Mouse (Mus musculus): ENCODE data around the gene Sec14l2. TPM values are rescaled to one million over a fixed set of nuclear protein-coding genes. Genes with fewer than 3 reads are reported as not detected.

Gene Sec14l2
- polyA plus RNA-seq, 1 experiment from 2014 or later = 0.93 TPM

DNA sequence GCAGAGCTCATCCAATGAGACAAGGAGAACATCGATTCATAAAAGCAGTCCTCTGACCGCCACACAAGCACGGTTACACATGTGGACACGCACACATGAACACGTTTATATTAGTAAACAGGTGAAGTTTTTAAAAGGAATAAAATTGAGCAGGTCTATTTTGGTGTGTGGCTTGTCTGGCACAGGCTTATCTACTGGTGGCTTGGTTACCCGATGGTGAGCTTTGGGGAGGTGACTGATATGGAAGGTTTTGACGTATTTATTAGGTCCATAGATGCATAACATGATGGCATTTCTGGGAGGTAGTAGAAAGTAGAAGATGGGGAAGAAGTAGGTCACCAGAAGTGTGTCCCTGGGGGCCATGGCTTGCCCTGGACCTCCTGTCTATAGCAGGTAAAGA is 30.5 kb upstream of the Sec14l2 start:
- Histone ChIP-seq H3K27ac (ENCODE audit: low read depth, low read length) (no peak overlapping the region), H3K9me3 (replicated peaks; ENCODE audit: control insufficient read depth, low read length) (no peaks in the 10 kb centered on the region), H3K4me2 (no peak overlapping the region), H3K27me3 (ENCODE audit: control insufficient read depth, insufficient read depth, low read length) (no peaks in the 10 kb centered on the region), H3K4me1 (ENCODE audit: control insufficient read depth, insufficient read depth, low read length) (no peaks in the 10 kb centered on the region), H3K4me3 (ENCODE audit: low read depth, low read length) (no peak overlapping the region), H3K9ac (ENCODE audit: low read depth, low read length) (no peak overlapping the region), H3K36me3 (ENCODE audit: control insufficient read depth, insufficient read depth, low read length) (no peaks in the 10 kb centered on the region)
- ATAC-seq (replicated peaks; ENCODE audit: insufficient number of reproducible peaks, low FRiP score, low TSS enrichment) = no peak
- WGBS (ENCODE audit: insufficient replicate concordance) = 85% methylated on average over 7 of the region's 7 CpGs

DNA sequence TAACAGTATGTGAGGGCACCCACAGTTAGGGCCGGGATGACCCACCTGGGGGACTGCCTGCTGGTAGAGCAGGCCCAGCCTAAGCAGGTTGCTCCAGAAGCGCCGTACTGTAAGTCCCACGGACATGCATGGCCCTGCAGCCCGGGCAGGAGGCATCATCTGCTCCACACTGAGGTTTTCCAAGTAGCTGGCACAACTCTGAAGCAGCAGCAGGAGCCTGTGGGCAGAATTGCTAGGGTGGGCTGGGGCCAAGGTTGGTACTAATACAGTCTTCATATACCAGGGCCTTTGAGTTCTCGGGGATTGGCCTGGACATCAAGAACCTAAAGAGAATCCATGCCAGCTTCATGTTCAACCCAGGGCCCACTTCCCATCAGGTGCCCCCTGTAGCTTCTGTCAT is 26.7 kb upstream of the Sec14l2 start:
- Histone ChIP-seq H3K27me3 (ENCODE audit: control insufficient read depth, insufficient read depth, low read length) (no peaks in the 10 kb centered on the region), H3K36me3 (ENCODE audit: control insufficient read depth, insufficient read depth, low read length) (no peaks in the 10 kb centered on the region), H3K9me3 (replicated peaks; ENCODE audit: control insufficient read depth, low read length) (no peaks in the 10 kb centered on the region), H3K4me3 (ENCODE audit: low read depth, low read length) (no peak overlapping the region), H3K9ac (ENCODE audit: low read depth, low read length) (no peak overlapping the region), H3K4me1 (ENCODE audit: control insufficient read depth, insufficient read depth, low read length) (0 out of 2 replicates have a peak, but pooled peaks cover 2% of the 10 kb centered on the region), H3K27ac (ENCODE audit: low read depth, low read length) (no peak overlapping the region), H3K4me2 (no peak overlapping the region)
- no peak for ATAC-seq (replicated peaks; ENCODE audit: insufficient number of reproducible peaks, low FRiP score, low TSS enrichment)
- 89% methylated on average over 6 of the region's 6 CpGs for WGBS (ENCODE audit: insufficient replicate concordance)

DNA sequence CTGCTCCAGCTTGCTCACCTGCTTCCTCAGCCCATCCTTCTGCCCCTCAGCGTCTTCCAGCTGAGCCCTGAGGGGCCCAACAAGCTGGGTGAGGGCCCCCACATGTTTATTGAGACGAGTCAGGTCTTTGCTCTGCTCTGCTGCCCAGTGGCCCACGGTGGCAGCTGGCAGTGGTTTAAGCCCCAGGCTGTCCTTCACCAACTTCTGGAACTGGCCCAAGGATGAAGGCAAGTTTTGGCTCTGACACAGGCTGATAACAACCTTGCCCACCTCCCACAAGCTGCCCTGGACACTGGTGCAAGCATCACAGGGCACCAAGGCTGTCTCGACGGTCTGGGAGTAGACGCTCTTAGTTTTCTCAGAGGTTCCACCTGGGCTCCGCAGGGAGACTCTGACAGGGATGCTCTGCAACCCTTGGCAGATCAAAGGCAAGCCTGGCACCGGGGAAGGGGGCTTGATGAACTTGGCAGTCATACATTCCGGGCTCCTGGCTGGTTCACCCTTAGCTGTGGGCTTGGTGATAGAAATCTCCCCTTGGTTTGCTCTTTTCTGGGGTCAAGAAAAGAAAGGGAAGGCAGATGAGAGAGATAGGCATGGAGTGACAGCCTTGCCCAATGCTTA is 25.4 kb upstream of the Sec14l2 start:
- no peak overlapping the region for H3K27ac ChIP-seq (ENCODE audit: low read depth, low read length)
- H3K4me2 ChIP-seq = no peak overlapping the region
- ATAC-seq (replicated peaks; ENCODE audit: insufficient number of reproducible peaks, low FRiP score, low TSS enrichment) = no peak
- no peak overlapping the region for H3K4me3 ChIP-seq (ENCODE audit: low read depth, low read length)
- no peaks in the 10 kb centered on the region for H3K27me3 ChIP-seq (ENCODE audit: control insufficient read depth, insufficient read depth, low read length)
- H3K36me3 ChIP-seq (ENCODE audit: control insufficient read depth, insufficient read depth, low read length) = no peaks in the 10 kb centered on the region
- WGBS (ENCODE audit: insufficient replicate concordance) = 76% methylated on average over 9 of the region's 9 CpGs
- no peak overlapping the region for H3K9ac ChIP-seq (ENCODE audit: low read depth, low read length)
- H3K4me1 ChIP-seq (ENCODE audit: control insufficient read depth, insufficient read depth, low read length) = 0 out of 2 replicates have a peak, but pooled peaks cover 2% of the 10 kb centered on the region
- H3K9me3 ChIP-seq (replicated peaks; ENCODE audit: control insufficient read depth, low read length) = no peaks in the 10 kb centered on the region

DNA sequence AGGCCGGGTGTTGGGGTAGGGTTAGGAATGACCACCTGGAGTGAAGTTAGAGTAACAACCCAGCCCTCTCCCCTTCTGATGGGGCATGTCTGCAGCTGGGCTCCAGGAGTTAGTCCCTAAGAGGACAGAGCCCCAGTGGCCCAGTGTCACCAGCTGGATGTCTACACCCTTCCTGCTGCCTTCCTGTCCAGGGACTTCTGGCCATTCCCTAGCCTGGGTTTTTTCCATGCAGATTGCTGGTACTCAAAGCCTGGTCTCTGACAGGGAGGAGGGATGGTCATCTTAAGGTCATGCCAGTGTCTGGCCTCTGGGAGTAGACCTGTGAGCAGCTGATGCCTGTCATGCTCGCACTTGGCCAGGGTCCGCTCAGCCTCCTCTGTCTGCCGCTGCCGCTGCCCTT is 24.9 kb upstream of the Sec14l2 start:
- H3K9me3 ChIP-seq (replicated peaks; ENCODE audit: control insufficient read depth, low read length) = no peaks in the 10 kb centered on the region
- no peak overlapping the region for H3K4me3 ChIP-seq (ENCODE audit: low read depth, low read length)
- peaks cover 4% of the 10 kb centered on the region; the same call in 1 of the 2 replicates for H3K36me3 ChIP-seq (ENCODE audit: control insufficient read depth, insufficient read depth, low read length)
- H3K9ac ChIP-seq (ENCODE audit: low read depth, low read length) = no peak overlapping the region
- H3K4me1 ChIP-seq (ENCODE audit: control insufficient read depth, insufficient read depth, low read length) = 0 out of 2 replicates have a peak, but pooled peaks cover 2% of the 10 kb centered on the region
- no peak overlapping the region for H3K27ac ChIP-seq (ENCODE audit: low read depth, low read length)
- ATAC-seq (replicated peaks; ENCODE audit: insufficient number of reproducible peaks, low FRiP score, low TSS enrichment) = no peak
- no peak overlapping the region for H3K4me2 ChIP-seq
- 86% methylated on average over 5 of the region's 5 CpGs for WGBS (ENCODE audit: insufficient replicate concordance)
- H3K27me3 ChIP-seq (ENCODE audit: control insufficient read depth, insufficient read depth, low read length) = no peaks in the 10 kb centered on the region

DNA sequence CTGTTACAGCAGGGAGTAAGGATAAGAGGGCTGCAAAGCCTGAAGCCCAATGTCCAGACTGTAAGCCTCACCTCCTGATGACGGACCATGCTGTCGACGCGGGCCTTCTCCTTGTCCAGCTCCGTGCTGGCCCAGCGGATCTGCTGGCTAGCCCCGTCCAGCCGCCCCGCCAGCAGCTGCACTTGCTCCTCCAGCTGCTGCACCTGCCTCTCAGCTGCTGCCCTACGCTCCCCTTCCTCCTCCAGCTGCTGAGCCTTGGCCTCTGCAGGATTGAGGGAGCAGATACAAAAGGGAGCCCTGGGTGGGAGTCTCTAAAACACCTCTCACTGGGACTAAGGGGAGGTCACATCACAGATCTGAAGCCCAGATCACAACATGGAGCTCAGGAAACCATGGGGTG is 23.9 kb upstream of the Sec14l2 start:
- Histone ChIP-seq H3K9ac (ENCODE audit: low read depth, low read length) (no peak overlapping the region), H3K4me1 (ENCODE audit: control insufficient read depth, insufficient read depth, low read length) (0 out of 2 replicates have a peak, but pooled peaks cover 2% of the 10 kb centered on the region), H3K4me2 (no peak overlapping the region), H3K9me3 (replicated peaks; ENCODE audit: control insufficient read depth, low read length) (no peaks in the 10 kb centered on the region), H3K27ac (ENCODE audit: low read depth, low read length) (no peak overlapping the region), H3K27me3 (ENCODE audit: control insufficient read depth, insufficient read depth, low read length) (no peaks in the 10 kb centered on the region), H3K36me3 (ENCODE audit: control insufficient read depth, insufficient read depth, low read length) (peaks cover 7% of the 10 kb centered on the region), H3K4me3 (ENCODE audit: low read depth, low read length) (no peak overlapping the region)
- 76% methylated on average over 10 of the region's 10 CpGs for WGBS (ENCODE audit: insufficient replicate concordance)
- no peak for ATAC-seq (replicated peaks; ENCODE audit: insufficient number of reproducible peaks, low FRiP score, low TSS enrichment)

DNA sequence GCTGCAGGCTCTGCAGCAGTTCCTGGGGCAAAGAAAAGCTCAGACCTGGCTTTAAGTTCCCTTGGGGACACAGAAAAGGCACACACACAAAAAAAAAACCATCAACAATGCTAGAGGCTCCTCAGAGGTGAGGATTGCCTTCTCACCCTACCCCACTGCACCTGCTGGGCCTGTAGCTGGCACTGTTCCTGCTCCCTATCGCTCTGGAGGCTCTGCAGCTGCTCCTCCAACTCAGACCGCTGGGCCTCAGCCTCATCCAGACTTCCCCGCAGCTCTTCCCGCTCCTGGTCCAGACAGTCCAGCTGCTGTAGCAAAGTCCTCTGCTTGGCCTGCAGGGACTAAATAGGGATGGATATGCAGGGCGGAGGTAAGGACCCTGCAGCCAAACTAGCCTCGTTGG is 23.2 kb upstream of the Sec14l2 start:
- Histone ChIP-seq H3K27me3 (ENCODE audit: control insufficient read depth, insufficient read depth, low read length) (no peaks in the 10 kb centered on the region), H3K4me2 (no peak overlapping the region), H3K4me3 (ENCODE audit: low read depth, low read length) (no peak overlapping the region), H3K4me1 (ENCODE audit: control insufficient read depth, insufficient read depth, low read length) (0 out of 2 replicates have a peak, but pooled peaks cover 2% of the 10 kb centered on the region), H3K9ac (ENCODE audit: low read depth, low read length) (no peak overlapping the region), H3K27ac (ENCODE audit: low read depth, low read length) (no peak overlapping the region), H3K9me3 (replicated peaks; ENCODE audit: control insufficient read depth, low read length) (no peaks in the 10 kb centered on the region), H3K36me3 (ENCODE audit: control insufficient read depth, insufficient read depth, low read length) (peaks cover 7% of the 10 kb centered on the region)
- 73% methylated on average over 6 of the region's 6 CpGs for WGBS (ENCODE audit: insufficient replicate concordance)
- ATAC-seq (replicated peaks; ENCODE audit: insufficient number of reproducible peaks, low FRiP score, low TSS enrichment) = no peak

DNA sequence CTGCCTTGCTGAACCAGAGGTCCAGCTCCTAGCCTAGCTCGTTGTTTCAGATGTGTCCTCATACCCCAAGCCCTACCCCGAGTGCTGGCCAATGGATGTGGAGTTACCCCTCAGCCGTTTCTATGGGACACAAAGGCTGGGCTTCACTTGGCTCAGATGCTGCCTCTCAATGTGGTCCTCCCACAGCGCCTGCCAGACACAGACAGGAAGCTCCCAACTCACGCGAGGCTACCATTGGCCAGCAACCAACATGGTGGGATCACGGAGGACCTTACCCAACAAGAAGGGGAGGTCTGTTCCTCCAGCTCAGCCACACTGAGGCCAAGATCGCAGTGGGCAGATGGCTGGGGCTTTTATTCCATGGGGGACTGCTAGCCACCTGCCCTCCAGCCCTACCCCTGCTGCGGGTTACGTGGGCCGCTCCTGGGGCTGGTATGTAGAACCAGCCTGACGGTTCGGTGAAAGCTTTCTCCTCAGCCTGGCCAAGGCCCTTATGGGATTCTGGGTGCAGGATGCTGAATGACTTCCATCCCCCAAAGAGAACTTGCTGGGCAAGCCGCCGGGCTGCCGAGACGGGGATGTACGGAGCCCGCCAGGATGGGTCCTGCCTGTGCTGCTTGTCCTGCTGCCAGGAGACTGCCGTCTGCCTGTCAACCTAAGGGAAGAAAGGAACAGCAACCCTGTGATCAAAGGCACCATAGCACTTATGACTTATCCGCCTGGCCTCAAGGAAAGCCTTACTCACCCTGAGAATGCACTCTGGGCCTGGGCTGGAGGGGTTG is 20.3 kb upstream of the Sec14l2 start:
- H3K9me3 ChIP-seq (replicated peaks; ENCODE audit: control insufficient read depth, low read length) = no peaks in the 10 kb centered on the region
- H3K9ac ChIP-seq (ENCODE audit: low read depth, low read length) = no peak overlapping the region
- H3K27ac ChIP-seq (ENCODE audit: low read depth, low read length) = no peak overlapping the region
- ATAC-seq (replicated peaks; ENCODE audit: insufficient number of reproducible peaks, low FRiP score, low TSS enrichment) = no peak
- 80% methylated on average over 21 of the region's 21 CpGs for WGBS (ENCODE audit: insufficient replicate concordance)
- H3K36me3 ChIP-seq (ENCODE audit: control insufficient read depth, insufficient read depth, low read length) = peaks cover 14% of the 10 kb centered on the region
- H3K27me3 ChIP-seq (ENCODE audit: control insufficient read depth, insufficient read depth, low read length) = no peaks in the 10 kb centered on the region
- H3K4me3 ChIP-seq (ENCODE audit: low read depth, low read length) = no peak overlapping the region
- H3K4me2 ChIP-seq = no peak overlapping the region
- 0 out of 2 replicates have a peak, but pooled peaks cover 2% of the 10 kb centered on the region for H3K4me1 ChIP-seq (ENCODE audit: control insufficient read depth, insufficient read depth, low read length)

DNA sequence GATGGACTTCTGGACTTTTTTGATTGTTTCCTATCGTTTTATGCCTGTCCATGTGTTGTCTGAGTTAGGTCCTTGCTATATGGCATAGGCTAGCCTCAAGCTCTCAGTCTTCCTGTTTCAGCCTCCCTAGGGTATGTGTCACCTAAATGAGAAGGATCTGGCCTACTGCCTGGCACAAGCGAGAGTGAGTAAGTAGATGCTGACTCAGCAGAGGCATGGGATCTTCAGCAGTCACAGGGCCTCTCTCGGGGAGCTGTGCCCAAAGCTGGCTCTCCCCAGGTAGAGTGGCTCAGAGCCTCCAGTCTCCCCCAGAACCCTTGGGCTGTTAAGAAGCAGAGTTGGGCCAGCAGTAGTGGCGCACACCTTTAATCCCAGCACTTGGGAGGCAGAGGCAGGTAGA is 19.1 kb upstream of the Sec14l2 start:
- no peak overlapping the region for H3K9ac ChIP-seq (ENCODE audit: low read depth, low read length)
- H3K27me3 ChIP-seq (ENCODE audit: control insufficient read depth, insufficient read depth, low read length) = no peaks in the 10 kb centered on the region
- no peak overlapping the region for H3K4me3 ChIP-seq (ENCODE audit: low read depth, low read length)
- H3K9me3 ChIP-seq (replicated peaks; ENCODE audit: control insufficient read depth, low read length) = no peaks in the 10 kb centered on the region
- H3K36me3 ChIP-seq (ENCODE audit: control insufficient read depth, insufficient read depth, low read length) = peaks cover 15% of the 10 kb centered on the region
- no peak overlapping the region for H3K27ac ChIP-seq (ENCODE audit: low read depth, low read length)
- no peak overlapping the region for H3K4me2 ChIP-seq
- H3K4me1 ChIP-seq (ENCODE audit: control insufficient read depth, insufficient read depth, low read length) = no peaks in the 10 kb centered on the region
- no peak for ATAC-seq (replicated peaks; ENCODE audit: insufficient number of reproducible peaks, low FRiP score, low TSS enrichment)
- 79% methylated on average over 4 of the region's 4 CpGs for WGBS (ENCODE audit: insufficient replicate concordance)

All from heart, embryonic 11.5 days (tissue).